Mouse (Mus musculus) A20 (cell line): ENCODE data around the gene Smim7.

ENCODE experiments used
- DNase-seq: peaks from one replicate; pipeline ENCODE4 v3.0.0-alpha.2; 2011; ENCODE audit warnings: low read depth, low spot score

Gene Smim7

GRCm38 (mm10) chr8:72547122-72547801 is 23.6 kb downstream of the Smim7 start:
- peak; percentile 48 for DNase-seq

- DNase-seq = peak; percentile 58
Observed at GRCm38 (mm10) chr8:72539234-72539633, 31.7 kb downstream of the Smim7 start.

GRCm38 (mm10) chr8:72534888-72535287 is 36.0 kb downstream of the Smim7 start:
- no peak for DNase-seq

- no peak for DNase-seq
Observed at GRCm38 (mm10) chr8:72532103-72532502, 38.8 kb downstream of the Smim7 start.

GRCm38 (mm10) chr8:72521888-72522287 is 49.0 kb downstream of the Smim7 start:
- peak; percentile 11 for DNase-seq

GRCm38 (mm10) chr8:72517421-72517988 is 53.4 kb downstream of the Smim7 start:
- no peak for DNase-seq
